Mouse (Mus musculus) testis, adult 2 months (tissue): ENCODE data around the gene Gmppb. TPM values are rescaled to one million over a fixed set of nuclear protein-coding genes. Genes with fewer than 3 reads are reported as not detected.

Experiments
- H3K27ac ChIP-seq: fragments of 200-500 bp; 2 replicates; pipeline ENCODE4 v1.5.1; 2012; ENCODE audit warnings: low read depth, low read length; ENCODE audit not compliant: control insufficient read depth, insufficient read depth
- H3K27me3 ChIP-seq: fragments of 200-500 bp; 2 replicates; pipeline ENCODE4 v1.6.1; 2012; ENCODE audit warnings: mild to moderate bottlenecking, low read length, moderate library complexity; ENCODE audit not compliant: control insufficient read depth, insufficient read depth
- H3K36me3 ChIP-seq: fragments of 200-500 bp; 2 replicates; pipeline ENCODE4 v1.6.1; 2012; ENCODE audit warnings: mild to moderate bottlenecking, low read length; ENCODE audit not compliant: control insufficient read depth, insufficient read depth
- H3K4me1 ChIP-seq: fragments of 200-500 bp; 2 replicates; pipeline ENCODE4 v1.6.1; 2012; ENCODE audit warnings: low read length; ENCODE audit not compliant: control insufficient read depth, insufficient read depth
- H3K4me3 ChIP-seq: fragments of 200-500 bp; 2 replicates; pipeline ENCODE4 v1.5.1; 2012; ENCODE audit warnings: low read depth, mild to moderate bottlenecking, low read length, moderate library complexity, mixed read lengths; ENCODE audit not compliant: control insufficient read depth
- CTCF ChIP-seq: fragments of 200-500 bp; IDR thresholded peaks from 2 replicates; pipeline ENCODE4 v1.5.1; 2012; ENCODE audit warnings: low read depth, mild to moderate bottlenecking, inconsistent platforms, low read length, moderate library complexity; ENCODE audit not compliant: control insufficient read depth, insufficient read depth, insufficient replicate concordance
- POLR2A ChIP-seq: fragments of 200-500 bp; IDR thresholded peaks from 2 replicates; pipeline ENCODE4 v1.6.1; 2012; ENCODE audit warnings: low read depth, mild to moderate bottlenecking, inconsistent platforms, low read length, moderate library complexity; ENCODE audit not compliant: control insufficient read depth
- polyA plus RNA-seq: library from polyadenylated mRNA; depleted of rRNA; stranded (reverse); fragments of >200 nt; gene quantifications from 2 replicates; pipeline ENCODE4 v1.2.3, GENCODE M21; 2012

Gene Gmppb
- polyA plus RNA-seq, 1 experiment: 21.6 TPM

- no peak overlapping the region for H3K27ac ChIP-seq
- H3K4me3 ChIP-seq: no peak overlapping the region
- H3K27me3 ChIP-seq: no peaks in the 10 kb centered on the region
- no peak; the same call in 1 of the 2 replicates for TF ChIP-seq POLR2A
- TF ChIP-seq CTCF: no peak
- no peaks in the 10 kb centered on the region; the same call in 1 of the 2 replicates for H3K36me3 ChIP-seq
- H3K4me1 ChIP-seq: peaks cover 3% of the 10 kb centered on the region
These were observed 7.6 kb downstream of the Gmppb start for GRCm38 (mm10) chr9:108056361-108057261.

GRCm38 (mm10) chr9:108057262-108057562 is 8.2 kb downstream of the Gmppb start:
- TF ChIP-seq POLR2A: no peak
- TF ChIP-seq CTCF: no peak
- Histone ChIP-seq H3K27ac (no peak overlapping the region), H3K27me3 (no peaks in the 10 kb centered on the region), H3K36me3 (no peaks in the 10 kb centered on the region; the same call in 1 of the 2 replicates), H3K4me3 (no peak overlapping the region), H3K4me1 (peaks cover 3% of the 10 kb centered on the region)

- H3K36me3 ChIP-seq: peaks cover under 1% of the 10 kb centered on the region
- no peak overlapping the region for H3K27ac ChIP-seq
- H3K27me3 ChIP-seq: no peaks in the 10 kb centered on the region
- no peak for TF ChIP-seq CTCF
- TF ChIP-seq POLR2A: no peak
- H3K4me1 ChIP-seq: no peaks in the 10 kb centered on the region
- no peak overlapping the region for H3K4me3 ChIP-seq
These were observed 9.2 kb downstream of the Gmppb start for GRCm38 (mm10) chr9:108058291-108058690.

- TF ChIP-seq POLR2A (no peak), CTCF (no peak)
- H3K27me3 ChIP-seq: no peaks in the 10 kb centered on the region
- no peaks in the 10 kb centered on the region for H3K4me1 ChIP-seq
- H3K36me3 ChIP-seq: peaks cover 3% of the 10 kb centered on the region
- no peak overlapping the region for H3K4me3 ChIP-seq
- no peak overlapping the region for H3K27ac ChIP-seq
These were observed 13.1 kb downstream of the Gmppb start for GRCm38 (mm10) chr9:108062142-108062541.

GRCm38 (mm10) chr9:108063361-108063760 is 14.3 kb downstream of the Gmppb start:
- Histone ChIP-seq H3K36me3 (peaks cover 3% of the 10 kb centered on the region), H3K27me3 (no peaks in the 10 kb centered on the region), H3K27ac (no peak overlapping the region), H3K4me3 (no peak overlapping the region), H3K4me1 (no peaks in the 10 kb centered on the region)
- TF ChIP-seq CTCF (no peak), POLR2A (no peak)

- Histone ChIP-seq H3K36me3 (peaks cover 3% of the 10 kb centered on the region), H3K27me3 (no peaks in the 10 kb centered on the region), H3K27ac (no peak overlapping the region), H3K4me3 (no peak overlapping the region), H3K4me1 (no peaks in the 10 kb centered on the region)
- TF ChIP-seq POLR2A (no peak), CTCF (peak; percentile 64; the same call in 1 of the 2 replicates)
These were observed 16.5 kb downstream of the Gmppb start for GRCm38 (mm10) chr9:108065491-108066011.

- Histone ChIP-seq H3K27me3 (no peaks in the 10 kb centered on the region), H3K36me3 (peaks cover 3% of the 10 kb centered on the region), H3K27ac (no peak overlapping the region), H3K4me1 (no peaks in the 10 kb centered on the region), H3K4me3 (no peak overlapping the region)
- TF ChIP-seq POLR2A: no peak
- TF ChIP-seq CTCF: no peak
These were observed 18.2 kb downstream of the Gmppb start for GRCm38 (mm10) chr9:108067199-108067598.

- no peaks in the 10 kb centered on the region for H3K4me1 ChIP-seq
- TF ChIP-seq POLR2A (no peak), CTCF (peak; percentile 64; the same call in 1 of the 2 replicates)
- H3K27me3 ChIP-seq: no peaks in the 10 kb centered on the region
- H3K36me3 ChIP-seq: peaks cover 3% of the 10 kb centered on the region
- no peak overlapping the region for H3K4me3 ChIP-seq
- no peak overlapping the region for H3K27ac ChIP-seq
These were observed 18.9 kb downstream of the Gmppb start for GRCm38 (mm10) chr9:108067900-108068299.
